Mouse (Mus musculus): ENCODE measurements at regions not wholly inside any gene's neighbourhood (a gene's known extent, or its start where the extent isn't known, plus 50 kb on each side); places are given as distances from the start of the nearest gene placed in this dataset.

GRCm38 (mm10) chr16:95647854-95648253 lies 54.0 kb upstream of the Ets2 start:
- 17% methylated on average over 13 of the region's 13 CpGs for WGBS
- DNase-seq (ENCODE audit: extremely low spot score, low spot score): peak; percentile 72

GRCm38 (mm10) chr16:95642784-95643590 lies 56.6 kb upstream of the Erg start:
- WGBS: 87% methylated on average over 15 of the region's 15 CpGs
- H3K4me1 ChIP-seq: peaks cover under 1% of the 10 kb centered on the region; the same call in 1 of the 2 replicates
- DNase-seq (ENCODE audit: extremely low spot score, low spot score): no peak
- H3K27me3 ChIP-seq (ENCODE audit: poor library complexity, severe bottlenecking): no peaks in the 10 kb centered on the region
- H3K9me3 ChIP-seq: no peaks in the 10 kb centered on the region
- no peaks in the 10 kb centered on the region for H3K36me3 ChIP-seq (replicated peaks)
- H3K27ac ChIP-seq: no peak overlapping the region
- H3K4me3 ChIP-seq: no peak overlapping the region

More at GRCm38 (mm10) chr16:95647854-95648253, 54.0 kb upstream of the Ets2 start:
- Histone ChIP-seq H3K36me3 (replicated peaks) (no peaks in the 10 kb centered on the region), H3K4me3 (no peak overlapping the region), H3K4me1 (peaks cover 12% of the 10 kb centered on the region; the same call in 1 of the 2 replicates), H3K9me3 (no peaks in the 10 kb centered on the region), H3K27me3 (ENCODE audit: poor library complexity, severe bottlenecking) (no peaks in the 10 kb centered on the region), H3K27ac (no peak overlapping the region)

- no peaks in the 10 kb centered on the region for H3K36me3 ChIP-seq (replicated peaks)
- no peaks in the 10 kb centered on the region for H3K4me1 ChIP-seq
- H3K27ac ChIP-seq: no peak overlapping the region
- H3K27me3 ChIP-seq (ENCODE audit: poor library complexity, severe bottlenecking): no peaks in the 10 kb centered on the region
- no peaks in the 10 kb centered on the region for H3K9me3 ChIP-seq
- no peak for DNase-seq (ENCODE audit: extremely low spot score, low spot score)
- 88% methylated on average over 3 of the region's 3 CpGs for WGBS
- no peak overlapping the region for H3K4me3 ChIP-seq
These were observed 54.3 kb upstream of the Erg start for GRCm38 (mm10) chr16:95640670-95641069.

- Histone ChIP-seq H3K36me3 (replicated peaks) (no peaks in the 10 kb centered on the region), H3K27ac (no peak overlapping the region), H3K4me3 (no peak overlapping the region), H3K4me1 (no peaks in the 10 kb centered on the region), H3K27me3 (ENCODE audit: poor library complexity, severe bottlenecking) (no peaks in the 10 kb centered on the region), H3K9me3 (no peaks in the 10 kb centered on the region)
- no peak for DNase-seq (ENCODE audit: extremely low spot score, low spot score)
- 87% methylated on average over 3 of the region's 3 CpGs for WGBS
These were observed 53.3 kb upstream of the Erg start for GRCm38 (mm10) chr16:95639677-95640076.

GRCm38 (mm10) chr16:95637850-95638249 lies 51.5 kb upstream of the Erg start:
- Histone ChIP-seq H3K4me1 (no peaks in the 10 kb centered on the region), H3K36me3 (replicated peaks) (no peaks in the 10 kb centered on the region), H3K4me3 (no peak overlapping the region), H3K27me3 (ENCODE audit: poor library complexity, severe bottlenecking) (no peaks in the 10 kb centered on the region), H3K27ac (no peak overlapping the region), H3K9me3 (no peaks in the 10 kb centered on the region)
- no peak for DNase-seq (ENCODE audit: extremely low spot score, low spot score)
- 85% methylated on average over 7 of the region's 7 CpGs for WGBS

- H3K36me3 ChIP-seq (replicated peaks): no peaks in the 10 kb centered on the region
- DNase-seq (ENCODE audit: extremely low spot score, low spot score): no peak
- no peak overlapping the region for H3K27ac ChIP-seq
- H3K27me3 ChIP-seq (ENCODE audit: poor library complexity, severe bottlenecking): no peaks in the 10 kb centered on the region
- no peak overlapping the region for H3K4me3 ChIP-seq
- H3K4me1 ChIP-seq: no peaks in the 10 kb centered on the region
- 87% methylated on average over 7 of the region's 7 CpGs for WGBS
- no peaks in the 10 kb centered on the region for H3K9me3 ChIP-seq
These were observed 50.2 kb upstream of the Erg start for GRCm38 (mm10) chr16:95636615-95637014.

Measured in forebrain, embryonic 10.5 days (tissue).